Mouse (Mus musculus): ENCODE results near the gene Ttc21a. TPM values are rescaled to one million over a fixed set of nuclear protein-coding genes. Genes with fewer than 3 reads are reported as not detected.

Gene Ttc21a
- total and polyA plus RNA-seq, 3 experiments = 0.02 to 0.38 TPM; not detected in 1

DNA sequence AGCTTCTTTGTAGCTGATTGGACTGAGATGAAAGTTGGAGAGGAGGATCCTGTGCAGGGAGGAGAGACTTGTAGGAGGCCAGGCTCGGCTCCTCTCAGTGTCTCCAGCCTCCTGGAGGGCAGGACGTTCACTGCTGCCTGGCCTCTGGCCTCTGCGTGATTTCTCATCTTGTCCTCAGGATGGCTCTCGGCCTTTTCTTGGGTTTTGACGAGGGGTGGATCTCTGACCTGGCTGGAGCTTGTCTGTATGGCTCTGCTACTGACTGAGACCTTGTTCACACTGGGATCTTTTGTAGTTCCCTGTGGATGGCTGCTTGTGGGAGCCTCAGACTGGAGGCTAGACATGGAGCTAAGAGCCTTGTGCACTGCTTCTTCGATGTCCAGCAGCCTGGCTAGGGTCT is 77.4 kb downstream of the Ttc21a start:
- peaks cover 71% of the 10 kb centered on the region for H3K27me3 ChIP-seq (ENCODE audit: insufficient read depth, low read length)
- ATAC-seq (ENCODE audit: extremely low read depth, insufficient number of reproducible peaks, low FRiP score, poor library complexity, severe bottlenecking) = no peak

GRCm38 (mm10) chr9:120016956-120017355 is 79.5 kb downstream of the Ttc21a start:
- Histone ChIP-seq H3K27me3 (ENCODE audit: insufficient read depth, low read length) (peaks cover 70% of the 10 kb centered on the region), H3K4me3 (ENCODE audit: low read depth, low read length) (no peak overlapping the region), H3K9me3 (replicated peaks) (no peaks in the 10 kb centered on the region), H3K4me1 (ENCODE audit: insufficient read depth, low read depth, low read length) (no peaks in the 10 kb centered on the region), H3K36me3 (replicated peaks) (no peaks in the 10 kb centered on the region)
- TF ChIP-seq TAL1 (conservative IDR thresholded peaks at IDR 0.05; ENCODE audit: low read depth, low read length) (no peak), GATA2 (IDR thresholded peaks at IDR 0.05; ENCODE audit: borderline replicate concordance, low read depth, low read length) (no peak), CTCF (IDR thresholded peaks at IDR 0.05; ENCODE audit: low read depth, low read length) (no peak), GATA1 (IDR thresholded peaks at IDR 0.05; ENCODE audit: borderline replicate concordance, low read length) (no peak), POLR2AphosphoS5 (IDR thresholded peaks at IDR 0.05; ENCODE audit: insufficient replicate concordance, low read depth, low read length) (no peak)
- no peak for DNase-seq (ENCODE audit: low spot score)
- ATAC-seq (ENCODE audit: extremely low read depth, insufficient number of reproducible peaks, low FRiP score, poor library complexity, severe bottlenecking) = no peak

More for the DNA sequence above, 77.4 kb downstream of the Ttc21a start:
- DNase-seq (ENCODE audit: low spot score) = no peak
- no peak for TF ChIP-seq POLR2AphosphoS5 (IDR thresholded peaks at IDR 0.05; ENCODE audit: insufficient replicate concordance, low read depth, low read length)
- TF ChIP-seq TAL1 (conservative IDR thresholded peaks at IDR 0.05; ENCODE audit: low read depth, low read length) = no peak
- Histone ChIP-seq H3K4me3 (ENCODE audit: low read depth, low read length) (no peak overlapping the region), H3K4me1 (ENCODE audit: insufficient read depth, low read depth, low read length) (peaks cover 13% of the 10 kb centered on the region), H3K36me3 (replicated peaks) (no peaks in the 10 kb centered on the region), H3K9me3 (replicated peaks) (no peaks in the 10 kb centered on the region)

Other genes starting within 250 kb of the Ttc21a start
- not detected in 2 replicates for gene Scn10a, start 218.3 kb upstream of the Ttc21a start, total RNA-seq (2014; fragmentation: Nextera tagmentation)
- 0.06 and 0.11 TPM in 2 replicates for gene Scn10a, start 218.3 kb upstream of the Ttc21a start, total RNA-seq (2017)
- not detected in 2 replicates for gene Scn10a, start 218.3 kb upstream of the Ttc21a start, polyA plus RNA-seq (2012)
- gene Scn11a, start 112.2 kb upstream of the Ttc21a start, total RNA-seq (2014; fragmentation: Nextera tagmentation) = not detected in 2 replicates
- under 0.01 and 0.06 TPM in 2 replicates for gene Scn11a, start 112.2 kb upstream of the Ttc21a start, total RNA-seq (2017)
- not detected in 2 replicates for gene Scn11a, start 112.2 kb upstream of the Ttc21a start, polyA plus RNA-seq (2012)
- 99.9 and 111 TPM in 2 replicates for gene Wdr48, start 42.7 kb upstream of the Ttc21a start, total RNA-seq (2014; fragmentation: Nextera tagmentation)
- 52.7 and 55.1 TPM in 2 replicates for gene Wdr48, start 42.7 kb upstream of the Ttc21a start, total RNA-seq (2017)
- 11.3 and 14.5 TPM in 2 replicates for gene Wdr48, start 42.7 kb upstream of the Ttc21a start, polyA plus RNA-seq (2012)
- gene Gorasp1, start within 50 bp of the Ttc21a start, total RNA-seq (2014; fragmentation: Nextera tagmentation) = 9.7 and 11.0 TPM in 2 replicates
- 4.8 and 7.4 TPM in 2 replicates for gene Gorasp1, start within 50 bp of the Ttc21a start, total RNA-seq (2017)
- gene Gorasp1, start within 50 bp of the Ttc21a start, polyA plus RNA-seq (2012) = 15.4 and 18.3 TPM in 2 replicates
- gene Csrnp1, start 47.1 kb downstream of the Ttc21a start, total RNA-seq (2014; fragmentation: Nextera tagmentation) = 17.0 and 26.5 TPM in 2 replicates
- 17.3 and 19.9 TPM in 2 replicates for gene Csrnp1, start 47.1 kb downstream of the Ttc21a start, total RNA-seq (2017)
- 35.0 and 44.1 TPM in 2 replicates for gene Csrnp1, start 47.1 kb downstream of the Ttc21a start, polyA plus RNA-seq (2012)
- not detected in 2 replicates for gene Xirp1, start 86.0 kb downstream of the Ttc21a start, total RNA-seq (2014; fragmentation: Nextera tagmentation)
- gene Xirp1, start 86.0 kb downstream of the Ttc21a start, total RNA-seq (2017) = 0.05 and 0.06 TPM in 2 replicates
- gene Xirp1, start 86.0 kb downstream of the Ttc21a start, polyA plus RNA-seq (2012) = not detected in 2 replicates
- gene Cx3cr1, start 132.3 kb downstream of the Ttc21a start, total RNA-seq (2014; fragmentation: Nextera tagmentation) = not detected in 2 replicates
- gene Cx3cr1, start 132.3 kb downstream of the Ttc21a start, total RNA-seq (2017) = 0.22 TPM in 1 of 2 replicates, not detected in the other
- gene Cx3cr1, start 132.3 kb downstream of the Ttc21a start, polyA plus RNA-seq (2012) = not detected in 2 replicates
- not detected in 2 replicates for gene Ccr8, start 154.5 kb downstream of the Ttc21a start, total RNA-seq (2014; fragmentation: Nextera tagmentation)
- gene Ccr8, start 154.5 kb downstream of the Ttc21a start, total RNA-seq (2017) = not detected in 2 replicates
- not detected in 2 replicates for gene Ccr8, start 154.5 kb downstream of the Ttc21a start, polyA plus RNA-seq (2012)
- gene Slc25a38, start 172.8 kb downstream of the Ttc21a start, total RNA-seq (2014; fragmentation: Nextera tagmentation) = 56.2 and 59.8 TPM in 2 replicates
- 39.1 and 44.2 TPM in 2 replicates for gene Slc25a38, start 172.8 kb downstream of the Ttc21a start, total RNA-seq (2017)
- gene Slc25a38, start 172.8 kb downstream of the Ttc21a start, polyA plus RNA-seq (2012) = 38.8 and 51.2 TPM in 2 replicates
- 4,941 and 5,512 TPM in 2 replicates for gene Rpsa, start 190.1 kb downstream of the Ttc21a start, total RNA-seq (2014; fragmentation: Nextera tagmentation)
- gene Rpsa, start 190.1 kb downstream of the Ttc21a start, total RNA-seq (2017) = 6,009 and 6,679 TPM in 2 replicates
- 3,654 and 17,705 TPM in 2 replicates for gene Rpsa, start 190.1 kb downstream of the Ttc21a start, polyA plus RNA-seq (2012)
- not detected in 2 replicates for gene Mobp, start 212.1 kb downstream of the Ttc21a start, total RNA-seq (2014; fragmentation: Nextera tagmentation)
- gene Mobp, start 212.1 kb downstream of the Ttc21a start, total RNA-seq (2017) = 0.38 TPM in 1 of 2 replicates, not detected in the other
- gene Mobp, start 212.1 kb downstream of the Ttc21a start, polyA plus RNA-seq (2012) = not detected in 2 replicates

All from G1E (cell line).